Mouse (Mus musculus) hindbrain, embryonic 11.5 days (tissue): ENCODE measurements at regions not wholly inside any gene's neighbourhood (a gene's known extent, or its start where the extent isn't known, plus 50 kb on each side); places are given as distances from the start of the nearest gene placed in this dataset.

Experiments
- ATAC-seq: fragments of 200-750 bp; cut with Nextera tagmentation; 2 replicates; pipeline ENCODE4 v1.8.0; 2017; ENCODE audit warnings: mild to moderate bottlenecking, moderate TSS enrichment, moderate library complexity; ENCODE audit not compliant: low FRiP score
- DNase-seq: peaks from one replicate; pipeline ENCODE4 v3.0.0-alpha.2; 2015; ENCODE audit warnings: low spot score
- H3K27ac ChIP-seq: fragments of 300-500 bp; sonication (generic); 2 replicates; pipeline ENCODE4 v1.5.1; 2014; ENCODE audit warnings: mild to moderate bottlenecking, low read depth, low read length
- H3K27me3 ChIP-seq: fragments of 300-500 bp; sonication (generic); 2 replicates; pipeline ENCODE4 v1.6.1; 2014; ENCODE audit warnings: mild to moderate bottlenecking, low read length, moderate library complexity, mixed read lengths; ENCODE audit not compliant: control insufficient read depth, insufficient read depth
- H3K36me3 ChIP-seq: fragments of 300-500 bp; sonication (generic); 2 replicates; pipeline ENCODE4 v1.6.1; 2014; ENCODE audit warnings: mild to moderate bottlenecking, low read length, moderate library complexity, mixed read lengths; ENCODE audit not compliant: control insufficient read depth, insufficient read depth
- H3K4me1 ChIP-seq: fragments of 300-500 bp; sonication (generic); replicated peaks from 2 replicates; pipeline ENCODE4 v1.6.1; 2014; ENCODE audit warnings: low read length, mixed read lengths; ENCODE audit not compliant: control insufficient read depth, insufficient read depth
- H3K4me2 ChIP-seq: fragments of 300-500 bp; sonication (generic); replicated peaks from 2 replicates; pipeline ENCODE4 v1.6.1; 2014; ENCODE audit warnings: mild to moderate bottlenecking, low read depth, low read length
- H3K4me3 ChIP-seq: fragments of 300-500 bp; sonication (generic); 2 replicates; pipeline ENCODE4 v1.5.1; 2014; ENCODE audit warnings: low read depth, low read length
- H3K9ac ChIP-seq: fragments of 300-500 bp; sonication (generic); 2 replicates; pipeline ENCODE4 v1.6.1; 2014; ENCODE audit warnings: low read depth, low read length
- H3K9me3 ChIP-seq: fragments of 300-500 bp; sonication (generic); 2 replicates; pipeline ENCODE4 v1.6.1; 2016; ENCODE audit warnings: low read length; ENCODE audit not compliant: control insufficient read depth
- WGBS: fragments of 180-500 bp; shearing (Covaris S2); extraction: QIAGEN DNeasy Blood & Tissue Kit; methylation state at CpG from one replicate; pipeline ENCODE4 v1.1.7; 2014; 5-methylcytosine and 5-hydroxymethylcytosine counted together

DNA sequence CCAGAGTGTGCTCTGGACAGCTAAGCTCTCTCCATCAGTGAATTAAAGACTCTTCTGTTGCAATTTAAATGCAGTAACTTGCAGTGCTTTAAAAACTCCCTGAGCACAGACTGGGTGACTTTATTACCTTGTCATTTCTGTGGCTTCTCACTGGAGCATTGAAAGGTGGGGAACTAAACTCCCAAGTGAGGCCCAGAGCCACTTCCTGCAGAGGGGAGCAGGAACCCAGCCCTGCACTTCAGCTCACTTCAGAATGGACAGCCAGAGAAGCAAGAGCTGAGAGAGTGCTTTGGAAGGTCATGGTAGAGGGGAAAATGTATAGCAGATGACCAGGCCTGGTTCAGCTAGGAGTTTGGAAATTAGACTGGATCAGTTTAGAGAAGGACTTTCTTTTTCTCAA is 69.3 kb upstream of the Cnr1 start:
- Histone ChIP-seq H3K27me3 (no peaks in the 10 kb centered on the region), H3K27ac (no peak overlapping the region), H3K9me3 (no peaks in the 10 kb centered on the region), H3K4me1 (no peaks in the 10 kb centered on the region), H3K4me2 (no peak overlapping the region), H3K36me3 (no peaks in the 10 kb centered on the region), H3K4me3 (no peak overlapping the region), H3K9ac (no peak overlapping the region)
- ATAC-seq (no peak), DNase-seq (no peak)

DNA sequence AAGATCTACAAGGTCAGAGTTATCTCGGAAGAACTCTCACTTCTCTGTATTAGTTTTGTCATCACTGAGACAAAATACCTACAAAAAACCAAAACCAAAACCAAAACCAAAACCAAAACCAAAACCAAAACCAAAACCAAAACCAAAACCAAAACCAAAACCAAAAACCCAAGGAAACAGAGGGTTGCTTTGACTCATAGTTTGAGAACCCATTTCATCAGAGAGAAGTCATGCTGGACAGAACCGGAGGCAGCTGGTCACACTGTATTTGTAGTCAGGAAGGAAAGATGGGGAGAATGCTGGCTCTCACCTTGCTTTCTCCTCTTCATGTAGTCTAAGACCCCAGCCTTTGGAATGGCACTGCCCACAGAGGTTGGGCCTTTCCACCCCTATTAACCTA is 57.3 kb upstream of the Cnr1 start:
- WGBS = 92% methylated on average over 2 of the region's 2 CpGs
- no peak overlapping the region for H3K9ac ChIP-seq
- no peak overlapping the region for H3K4me2 ChIP-seq
- no peaks in the 10 kb centered on the region for H3K9me3 ChIP-seq
- H3K36me3 ChIP-seq = no peaks in the 10 kb centered on the region
- no peaks in the 10 kb centered on the region for H3K4me1 ChIP-seq
- no peak overlapping the region for H3K27ac ChIP-seq
- DNase-seq (no peak), ATAC-seq (no peak)
- no peaks in the 10 kb centered on the region for H3K27me3 ChIP-seq
- no peak overlapping the region for H3K4me3 ChIP-seq

DNA sequence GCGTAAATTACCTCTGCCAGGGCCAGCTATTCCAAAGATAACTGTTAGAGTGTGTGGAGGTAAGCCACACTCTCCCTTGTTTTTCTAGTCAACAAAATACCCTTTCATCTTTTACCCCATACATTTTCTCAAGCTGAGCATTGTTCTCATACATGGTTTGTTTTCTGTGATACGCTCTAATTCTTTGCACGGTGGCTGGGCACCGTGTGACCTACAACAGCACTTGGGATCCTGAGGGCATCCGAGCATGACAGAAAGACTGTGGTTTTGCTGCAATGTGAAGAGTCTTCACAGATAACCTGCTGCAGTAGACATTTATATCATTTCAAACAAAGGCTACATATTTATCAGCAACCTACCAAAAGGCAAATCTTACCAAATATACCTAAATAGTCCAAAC is 55.1 kb upstream of the Cnr1 start:
- Histone ChIP-seq H3K9me3 (no peaks in the 10 kb centered on the region), H3K4me3 (no peak overlapping the region), H3K9ac (no peak overlapping the region), H3K4me1 (no peaks in the 10 kb centered on the region), H3K4me2 (no peak overlapping the region), H3K36me3 (no peaks in the 10 kb centered on the region), H3K27ac (no peak overlapping the region), H3K27me3 (no peaks in the 10 kb centered on the region)
- WGBS = 36% methylated on average over 5 of the region's 5 CpGs
- DNase-seq = no peak
- no peak for ATAC-seq
